Mouse (Mus musculus) stomach, embryonic 15.5 days (tissue): ENCODE measurements around the gene Cactin. TPM values are rescaled to one million over a fixed set of nuclear protein-coding genes. Genes with fewer than 3 reads are reported as not detected.

Experiments used
- ATAC-seq: fragments of 200-750 bp; cut with Nextera tagmentation; 2 replicates; pipeline ENCODE4 v1.8.0; 2017; ENCODE audit warnings: low read depth, moderate number of reproducible peaks, moderate TSS enrichment; ENCODE audit not compliant: insufficient read depth, low FRiP score
- H3K27ac ChIP-seq: fragments of 300-500 bp; sonication (generic); 2 replicates; pipeline ENCODE4 v1.5.1; 2015; ENCODE audit warnings: mild to moderate bottlenecking, inconsistent platforms
- H3K27me3 ChIP-seq: fragments of 300-500 bp; sonication (generic); replicated peaks from 2 replicates; pipeline ENCODE4 v1.6.1; 2015; ENCODE audit warnings: inconsistent platforms
- H3K36me3 ChIP-seq: fragments of 300-500 bp; sonication (generic); 2 replicates; pipeline ENCODE4 v1.6.1; 2015; ENCODE audit warnings: inconsistent platforms
- H3K4me1 ChIP-seq: fragments of 300-500 bp; sonication (generic); 2 replicates; pipeline ENCODE4 v1.6.1; 2015; ENCODE audit warnings: inconsistent platforms
- H3K4me2 ChIP-seq: fragments of 300-500 bp; sonication (generic); 2 replicates; pipeline ENCODE4 v1.6.1; 2015; ENCODE audit warnings: mild to moderate bottlenecking, inconsistent platforms
- H3K4me3 ChIP-seq: fragments of 300-500 bp; sonication (generic); replicated peaks from 2 replicates; pipeline ENCODE4 v1.5.1; 2015; ENCODE audit warnings: inconsistent platforms
- H3K9ac ChIP-seq: fragments of 300-500 bp; sonication (generic); 2 replicates; pipeline ENCODE4 v1.6.1; 2015; ENCODE audit warnings: inconsistent platforms
- H3K9me3 ChIP-seq: fragments of 300-500 bp; sonication (generic); 2 replicates; pipeline ENCODE4 v1.6.1; 2016; ENCODE audit warnings: inconsistent platforms
- WGBS: fragments of 180-500 bp; shearing (Covaris S2); methylation state at CpG from one replicate; pipeline ENCODE4 v1.1.7; 2015; 5-methylcytosine and 5-hydroxymethylcytosine counted together
- polyA plus RNA-seq: library from polyadenylated mRNA; unstranded; fragments of >200 nt; fragmentation: Nextera tagmentation; extraction: Ambion mirVana; gene quantifications from 2 replicates; pipeline ENCODE4 v1.2.1, GENCODE M21; 2015

Cactin gene
- polyA plus RNA-seq, 1 experiment from 2014 or later = 40.5 TPM

- H3K4me1 ChIP-seq = peaks cover 55% of the 10 kb centered on the region
- H3K9ac ChIP-seq = no peak overlapping the region
- H3K4me3 ChIP-seq = no peak overlapping the region; the same call in 1 of the 2 replicates
- peak overlapping the region; percentile 75 for H3K27ac ChIP-seq
- WGBS = 59% methylated on average over 12 of the region's 12 CpGs
- H3K9me3 ChIP-seq = no peaks in the 10 kb centered on the region
- no peaks in the 10 kb centered on the region; the same call in 1 of the 2 replicates for H3K27me3 ChIP-seq
- H3K4me2 ChIP-seq = peak overlapping the region; percentile 55
- ATAC-seq = peak; percentile 51
- peaks cover 8% of the 10 kb centered on the region for H3K36me3 ChIP-seq
Measured at GRCm38 (mm10) chr10:81362336-81362949, 41.5 kb downstream of the Cactin start.

- Histone ChIP-seq H3K4me3 (peak overlapping the region; percentile 26), H3K36me3 (peaks cover 21% of the 10 kb centered on the region), H3K4me2 (peak overlapping the region; percentile 55), H3K27me3 (no peaks in the 10 kb centered on the region; the same call in 1 of the 2 replicates), H3K4me1 (peaks cover 48% of the 10 kb centered on the region), H3K9me3 (no peaks in the 10 kb centered on the region), H3K27ac (peak overlapping the region; percentile 75), H3K9ac (no peak overlapping the region)
- WGBS = 19% methylated on average over 54 of the region's 54 CpGs
- no peak for ATAC-seq
Measured at GRCm38 (mm10) chr10:81363436-81364346, 42.8 kb downstream of the Cactin start.

- ATAC-seq = 0 out of 2 replicates have a peak, but pooled peaks have one; percentile 6
Measured at GRCm38 (mm10) chr10:81364666-81365065, 43.8 kb downstream of the Cactin start.

GRCm38 (mm10) chr10:81365073-81365472 lies 44.2 kb downstream of the Cactin start:
- H3K4me1 ChIP-seq = peaks cover 39% of the 10 kb centered on the region

More at GRCm38 (mm10) chr10:81364666-81365065, 43.8 kb downstream of the Cactin start:
- Histone ChIP-seq H3K9ac (no peak overlapping the region), H3K27ac (peak overlapping the region; percentile 38; the same call in 1 of the 2 replicates), H3K27me3 (no peaks in the 10 kb centered on the region; the same call in 1 of the 2 replicates), H3K4me1 (peaks cover 39% of the 10 kb centered on the region), H3K4me3 (peak overlapping the region; percentile 26), H3K4me2 (peak overlapping the region; percentile 55), H3K36me3 (peaks cover 30% of the 10 kb centered on the region), H3K9me3 (no peaks in the 10 kb centered on the region)
- 17% methylated on average over 28 of the region's 28 CpGs for WGBS

GRCm38 (mm10) chr10:81365672-81366476 lies 45.0 kb downstream of the Cactin start, which contains the start of gene 4930404N11Rik:
Gene 4930404N11Rik (minus strand): TSS chr10:81365816.
- peaks cover 38% of the 10 kb centered on the region for H3K4me1 ChIP-seq
- H3K4me2 ChIP-seq = peak within 1 kb of the TSS; percentile 55
- H3K27ac ChIP-seq = peak within 1 kb of the TSS; percentile 51; the same call in 1 of the 2 replicates
- ATAC-seq = no peak
- no peaks in the 10 kb centered on the region; the same call in 1 of the 2 replicates for H3K27me3 ChIP-seq
- no peaks in the 10 kb centered on the region for H3K9me3 ChIP-seq
- peak within 1 kb of the TSS; percentile 26 for H3K4me3 ChIP-seq
- H3K9ac ChIP-seq = peak within 1 kb of the TSS; percentile 5; the same call in 1 of the 2 replicates
- WGBS = 34% methylated on average over 12 of the region's 12 CpGs
- peaks cover 43% of the 10 kb centered on the region for H3K36me3 ChIP-seq

More at GRCm38 (mm10) chr10:81365073-81365472, 44.2 kb downstream of the Cactin start:
- no peak for ATAC-seq
- H3K9me3 ChIP-seq = no peaks in the 10 kb centered on the region
- H3K27ac ChIP-seq = peak overlapping the region; percentile 38; the same call in 1 of the 2 replicates
- no peak overlapping the region for H3K9ac ChIP-seq
- H3K27me3 ChIP-seq = no peaks in the 10 kb centered on the region; the same call in 1 of the 2 replicates
- peak overlapping the region; percentile 55; the same call in 1 of the 2 replicates for H3K4me2 ChIP-seq
- 32% methylated on average over 4 of the region's 4 CpGs for WGBS
- no peak overlapping the region for H3K4me3 ChIP-seq
- H3K36me3 ChIP-seq = peaks cover 35% of the 10 kb centered on the region

- peaks cover 50% of the 10 kb centered on the region for H3K36me3 ChIP-seq
- H3K9me3 ChIP-seq = no peaks in the 10 kb centered on the region
- H3K4me1 ChIP-seq = peaks cover 37% of the 10 kb centered on the region
- no peaks in the 10 kb centered on the region; the same call in 1 of the 2 replicates for H3K27me3 ChIP-seq
- WGBS = 72% methylated on average over 6 of the region's 6 CpGs
- H3K27ac ChIP-seq = peak overlapping the region; percentile 51; the same call in 1 of the 2 replicates
- ATAC-seq = no peak
- H3K4me2 ChIP-seq = no peak overlapping the region
- H3K4me3 ChIP-seq = no peak overlapping the region
- H3K9ac ChIP-seq = no peak overlapping the region
Measured at GRCm38 (mm10) chr10:81366477-81367206, 45.7 kb downstream of the Cactin start.

- Histone ChIP-seq H3K9ac (no peak overlapping the region), H3K27me3 (no peaks in the 10 kb centered on the region; the same call in 1 of the 2 replicates), H3K27ac (no peak overlapping the region), H3K36me3 (peaks cover 54% of the 10 kb centered on the region), H3K4me1 (peaks cover 37% of the 10 kb centered on the region), H3K4me3 (no peak overlapping the region), H3K4me2 (no peak overlapping the region), H3K9me3 (no peaks in the 10 kb centered on the region)
- ATAC-seq = no peak
- WGBS = 89% methylated on average over 6 of the region's 6 CpGs
Measured at GRCm38 (mm10) chr10:81367207-81367495, 46.2 kb downstream of the Cactin start.

- no peak overlapping the region for H3K27ac ChIP-seq
- H3K4me2 ChIP-seq = no peak overlapping the region
- H3K9me3 ChIP-seq = no peaks in the 10 kb centered on the region
- H3K27me3 ChIP-seq = no peaks in the 10 kb centered on the region
- peaks cover 33% of the 10 kb centered on the region for H3K36me3 ChIP-seq
- H3K4me1 ChIP-seq = peaks cover 26% of the 10 kb centered on the region
- H3K4me3 ChIP-seq = no peak overlapping the region
- WGBS = 91% methylated on average over 10 of the region's 10 CpGs
- ATAC-seq = no peak
- no peak overlapping the region for H3K9ac ChIP-seq
Measured at GRCm38 (mm10) chr10:81375322-81375721, 54.4 kb downstream of the Cactin start.
